Mouse (Mus musculus): ENCODE measurements around the gene N4bp3.
A peak's percentile ranks its signal among the peaks of the same experiment; 100 is the strongest.
"Not testable (repeated sequence)": the region's sequence is repeated elsewhere in the genome, so short reads cannot be mapped to it uniquely, and the experiment has no call there.

The N4bp3 gene

GRCm38 (mm10) chr11:51650691-51651515 is at the start of gene N4bp3, which contains the start of gene D930048N14Rik:
Gene N4bp3 (minus strand): TSS chr11:51650842.
Gene D930048N14Rik (plus strand): TSS chr11:51650954.
- DNase-seq (ENCODE audit: low spot score in 2 of 2), result peak; percentile 76 to 77

GRCm38 (mm10) chr11:51694984-51695383 is 44.3 kb upstream of the N4bp3 start:
- DNase-seq (ENCODE audit: low spot score in 2 of 2), result no peak

GRCm38 (mm10) chr11:51690597-51690996 is 40.0 kb upstream of the N4bp3 start:
- not testable (repeated sequence) for DNase-seq (ENCODE audit: low spot score in 2 of 2)

GRCm38 (mm10) chr11:51689343-51689742 is 38.7 kb upstream of the N4bp3 start:
- no peak for DNase-seq (ENCODE audit: low spot score in 2 of 2)

GRCm38 (mm10) chr11:51688330-51689328 is 38.0 kb upstream of the N4bp3 start, which contains the start of gene 0610009B22Rik:
Gene 0610009B22Rik (minus strand): TSS chr11:51688874.
- peak; percentile 99 to 100 for DNase-seq (ENCODE audit: low spot score in 2 of 2)

- DNase-seq (ENCODE audit: low spot score in 2 of 2), result no peak
These were observed 31.3 kb upstream of the N4bp3 start for GRCm38 (mm10) chr11:51681976-51682374.

GRCm38 (mm10) chr11:51681324-51681975 is 30.8 kb upstream of the N4bp3 start:
- peak; percentile 50 to 82 for DNase-seq (ENCODE audit: low spot score in 2 of 2)

- DNase-seq (ENCODE audit: low spot score in 2 of 2), result no peak
These were observed 28.8 kb upstream of the N4bp3 start for GRCm38 (mm10) chr11:51679466-51679865.

GRCm38 (mm10) chr11:51677737-51678418 is 27.2 kb upstream of the N4bp3 start:
- no peak for DNase-seq (ENCODE audit: low spot score in 2 of 2)

GRCm38 (mm10) chr11:51675386-51675785 is 24.7 kb upstream of the N4bp3 start:
- DNase-seq (ENCODE audit: low spot score in 2 of 2), result no peak

GRCm38 (mm10) chr11:51673291-51673690 is 22.6 kb upstream of the N4bp3 start:
- no peak for DNase-seq (ENCODE audit: low spot score in 2 of 2)

GRCm38 (mm10) chr11:51671376-51671775 is 20.7 kb upstream of the N4bp3 start:
- DNase-seq (ENCODE audit: low spot score in 2 of 2), result no peak

GRCm38 (mm10) chr11:51670846-51671245 is 20.2 kb upstream of the N4bp3 start:
- DNase-seq (ENCODE audit: low spot score in 2 of 2), result no peak

GRCm38 (mm10) chr11:51664747-51665146 is 14.1 kb upstream of the N4bp3 start:
- not testable (repeated sequence) for DNase-seq (ENCODE audit: low spot score in 2 of 2)

- DNase-seq (ENCODE audit: low spot score in 2 of 2), result no peak
These were observed 12.0 kb upstream of the N4bp3 start for GRCm38 (mm10) chr11:51662632-51663031.

GRCm38 (mm10) chr11:51661867-51662365 is 11.3 kb upstream of the N4bp3 start:
- no peak for DNase-seq (ENCODE audit: low spot score in 2 of 2)

- DNase-seq (ENCODE audit: low spot score in 2 of 2), result peak in 1 of 2 experiments; percentile 55
These were observed 8.1 kb upstream of the N4bp3 start for GRCm38 (mm10) chr11:51658705-51659104.

GRCm38 (mm10) chr11:51658291-51658690 is 7.6 kb upstream of the N4bp3 start:
- no peak for DNase-seq (ENCODE audit: low spot score in 2 of 2)

- DNase-seq (ENCODE audit: low spot score in 2 of 2), result no peak
These were observed 6.3 kb upstream of the N4bp3 start for GRCm38 (mm10) chr11:51656798-51657521.

- no peak for DNase-seq (ENCODE audit: low spot score in 2 of 2)
These were observed 4.2 kb upstream of the N4bp3 start for GRCm38 (mm10) chr11:51654891-51655290.
